Mouse (Mus musculus): Measurements from ENCODE around the gene 4930558C23Rik. TPM values are rescaled to one million over a fixed set of nuclear protein-coding genes. Genes with fewer than 3 reads are reported as not detected.
"Not testable (repeated sequence)": the region's sequence is repeated elsewhere in the genome, so short reads cannot be mapped to it uniquely, and the experiment has no call there.

The 4930558C23Rik gene
- total RNA-seq, 1 experiment from 2014 or later = not detected

DNA sequence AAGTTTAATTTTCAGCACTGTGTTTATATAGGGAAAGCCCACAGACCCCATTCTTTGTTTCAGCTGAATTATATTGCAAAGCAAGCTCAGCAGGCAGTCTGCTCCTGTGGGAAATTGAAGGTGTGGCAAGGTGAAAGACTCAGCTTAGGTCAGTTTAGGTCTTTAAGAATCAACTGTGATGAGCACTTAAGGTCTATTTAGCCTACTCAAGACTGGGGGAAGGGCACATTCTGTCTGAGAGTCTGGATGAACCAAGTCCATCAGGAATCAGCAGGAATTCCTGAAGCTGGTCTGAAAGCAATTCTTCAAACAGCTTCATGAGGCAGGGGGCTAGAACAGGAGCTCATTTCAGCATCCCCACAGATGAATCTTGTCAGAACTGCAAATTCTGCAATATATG is 32.5 kb downstream of the 4930558C23Rik start:
- DNase-seq = no peak

GRCm38 (mm10) chr3:95360276-95360675 is 42.4 kb downstream of the 4930558C23Rik start:
- DNase-seq = not testable (repeated sequence)

GRCm38 (mm10) chr3:95357746-95358145 is 44.9 kb downstream of the 4930558C23Rik start:
- no peak for DNase-seq

GRCm38 (mm10) chr3:95356701-95357449 is 45.8 kb downstream of the 4930558C23Rik start, which contains the start of gene Setdb1:
Gene Setdb1 (minus strand): TSS chr3:95357202.
- DNase-seq = peak; percentile 98

- not testable (repeated sequence) for DNase-seq
These were observed 46.6 kb downstream of the 4930558C23Rik start for GRCm38 (mm10) chr3:95355911-95356544.

DNA sequence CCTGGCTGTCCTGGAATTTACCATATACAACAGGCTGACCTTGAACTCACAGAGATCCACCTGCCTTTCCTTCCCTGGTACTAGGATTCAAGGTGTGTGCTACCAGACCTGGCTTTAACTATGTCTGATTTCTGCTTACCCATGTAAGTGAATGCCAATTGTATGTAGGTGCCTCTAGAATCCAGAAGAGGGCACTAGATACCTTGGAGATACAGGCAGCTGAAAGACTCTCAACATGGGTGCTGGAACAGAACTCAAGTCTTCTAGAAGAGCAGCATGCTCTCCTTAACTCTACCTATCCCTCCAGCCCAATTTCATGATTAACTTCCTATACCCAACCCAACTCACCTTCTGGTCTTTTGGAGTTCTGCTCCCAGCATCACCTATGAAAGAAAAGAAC is 53.1 kb downstream of the 4930558C23Rik start:
- DNase-seq = peak; percentile 11

DNA sequence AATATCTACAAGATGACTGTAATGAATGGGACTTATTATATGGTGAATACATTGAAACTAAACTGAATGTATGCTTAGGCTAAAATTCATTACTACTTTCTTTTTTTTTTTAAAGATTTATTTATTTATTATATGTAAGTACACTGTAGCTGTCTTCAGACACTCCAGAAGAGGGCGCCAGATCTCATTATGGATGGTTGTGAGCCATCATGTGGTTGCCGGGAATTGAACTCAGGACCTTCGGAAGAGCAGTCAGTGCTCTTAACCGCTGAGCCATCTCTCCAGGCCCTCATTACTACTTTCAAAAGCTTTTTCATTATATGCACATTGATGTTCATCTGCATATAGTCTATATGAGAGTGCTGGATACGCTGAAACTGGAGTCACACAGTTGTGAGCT is 54.3 kb downstream of the 4930558C23Rik start:
- not testable (repeated sequence) for DNase-seq

GRCm38 (mm10) chr3:95346454-95346853 is 56.2 kb downstream of the 4930558C23Rik start:
- DNase-seq = no peak

GRCm38 (mm10) chr3:95343356-95344000 is 59.2 kb downstream of the 4930558C23Rik start:
- DNase-seq = not testable (repeated sequence)

GRCm38 (mm10) chr3:95338251-95338650 is 64.4 kb downstream of the 4930558C23Rik start:
- no peak for DNase-seq

- no peak for DNase-seq
These were observed 65.3 kb downstream of the 4930558C23Rik start for GRCm38 (mm10) chr3:95337345-95337744.

Other genes starting within 250 kb of the 4930558C23Rik start
- gene Sema6c, start 242.4 kb downstream of the 4930558C23Rik start, total RNA-seq (2021) = 2.8 and 5.4 TPM in 2 replicates
- 22.6 and 26.4 TPM in 2 replicates for gene Gabpb2, start 184.9 kb downstream of the 4930558C23Rik start, total RNA-seq (2021)
- gene Cdc42se1, start 174.1 kb downstream of the 4930558C23Rik start, total RNA-seq (2021) = 63.3 and 80.3 TPM in 2 replicates
- 6.9 and 15.1 TPM in 2 replicates for gene Mllt11, start 170.7 kb downstream of the 4930558C23Rik start, total RNA-seq (2021)
- gene Gm128, start 161.2 kb downstream of the 4930558C23Rik start, total RNA-seq (2021) = not detected in 2 replicates
- gene Bnipl, start 151.6 kb downstream of the 4930558C23Rik start, total RNA-seq (2021) = 0.19 and 0.34 TPM in 2 replicates
- 78.9 and 104 TPM in 2 replicates for gene Mindy1, start 121.5 kb downstream of the 4930558C23Rik start, total RNA-seq (2021)
- gene Prune1, start 120.8 kb downstream of the 4930558C23Rik start, total RNA-seq (2021) = 21.6 and 24.0 TPM in 2 replicates
- 1.1 and 1.6 TPM in 2 replicates for gene Anxa9, start 95.7 kb downstream of the 4930558C23Rik start, total RNA-seq (2021)
- gene Cers2, start 88.0 kb downstream of the 4930558C23Rik start, total RNA-seq (2021) = 181 and 196 TPM in 2 replicates
- 27.1 and 28.0 TPM in 2 replicates for gene Setdb1, start 45.6 kb downstream of the 4930558C23Rik start, total RNA-seq (2021)
- 58.4 and 62.9 TPM in 2 replicates for gene Arnt, start 31.5 kb upstream of the 4930558C23Rik start, total RNA-seq (2021)
- 8.4 and 11.0 TPM in 2 replicates for gene Ctsk, start 96.4 kb upstream of the 4930558C23Rik start, total RNA-seq (2021)
- gene Ctss, start 123.9 kb upstream of the 4930558C23Rik start, total RNA-seq (2021) = 15.2 and 28.4 TPM in 2 replicates
- not detected in 2 replicates for gene Hormad1, start 156.8 kb upstream of the 4930558C23Rik start, total RNA-seq (2021)
- gene Golph3l, start 186.1 kb upstream of the 4930558C23Rik start, total RNA-seq (2021) = 33.6 and 35.9 TPM in 2 replicates
- 72.6 and 74.5 TPM in 2 replicates for gene Ensa, start 222.2 kb upstream of the 4930558C23Rik start, total RNA-seq (2021)

All from adrenal gland, postnatal 14 days (tissue).